24 mouse cellular contexts compared by ENCODE assay signal in the genomic region with DNA sequence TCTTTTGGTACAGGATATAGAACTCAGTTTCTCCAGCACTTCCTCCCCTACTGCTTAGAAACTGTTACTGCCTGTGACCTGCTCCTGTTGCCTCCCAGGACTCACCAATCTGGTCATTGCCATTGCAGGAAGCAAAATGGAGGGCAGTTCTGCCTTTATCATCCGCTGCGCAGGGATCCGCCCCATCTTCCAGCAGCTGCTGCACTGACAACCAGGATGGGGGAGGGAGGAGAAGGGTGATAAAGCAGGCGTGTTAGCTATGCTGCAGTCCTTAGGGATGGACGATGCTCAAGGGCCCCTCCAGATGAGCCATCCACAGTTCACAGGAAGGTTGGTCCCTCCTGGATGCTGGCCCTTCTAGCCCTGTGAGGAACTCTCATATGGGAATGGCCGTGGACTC. TPM values are rescaled to one million over a fixed set of nuclear protein-coding genes. Genes with fewer than 3 reads are reported as not detected.
DNase-seq lines count a peak whose midpoint lies in the region; ATAC-seq lines count a peak whose summit lies in the region.
"Had no signal": no experiment of that assay in that cellular context is flagged by ENCODE, and none has a peak within 500 bp of the region (broad histone marks: within the 10 kb centered on the region; RNA-seq: fewer than 3 reads in every experiment).

No protein-coding gene starts in this region.

- no peak overlapping the region for H3K9ac ChIP-seq in liver, embryonic 11.5 days (ENCODE audit: low read depth, low read length)
- H3K9ac ChIP-seq in liver, embryonic 15.5 days: no peak overlapping the region
- no peak overlapping the region for H3K9ac ChIP-seq in forebrain, embryonic 12.5 days
- H3K9ac ChIP-seq: embryonic facial prominence, embryonic 13.5 days; hindbrain, embryonic 12.5 days had no signal

- H3K9me3 ChIP-seq in liver, embryonic 11.5 days (ENCODE audit: control insufficient read depth, low read length): no peaks in the 10 kb centered on the region
- no peaks in the 10 kb centered on the region for H3K9me3 ChIP-seq in liver, embryonic 15.5 days (replicated peaks)
- H3K9me3 ChIP-seq in forebrain, embryonic 12.5 days: no peaks in the 10 kb centered on the region
- H3K9me3 ChIP-seq: embryonic facial prominence, embryonic 13.5 days; forebrain, embryonic 13.5 days; heart, embryonic 10.5 days; hindbrain, embryonic 12.5 days had no signal

- H3K4me2 ChIP-seq in liver, embryonic 11.5 days: no peak overlapping the region
- peak overlapping the region; percentile 46 for H3K4me2 ChIP-seq in liver, embryonic 15.5 days
- no peak overlapping the region for H3K4me2 ChIP-seq in forebrain, embryonic 12.5 days
- H3K4me2 ChIP-seq: embryonic facial prominence, embryonic 13.5 days; forebrain, embryonic 13.5 days; hindbrain, embryonic 12.5 days had no signal

- peak; percentile 26 for DNase-seq in spleen, adult 12 weeks (ENCODE audit: low spot score)
- DNase-seq in spleen, postnatal 14 days (ENCODE audit: low spot score in 2 of 2): no peak
- DNase-seq in liver, embryonic 11.5 days (ENCODE audit: low spot score): no peak
- DNase-seq in neural tube, embryonic 10.5 days (ENCODE audit: extremely low spot score, low spot score): no peak
- no peak for DNase-seq in heart, adult 11 months
- DNase-seq: adrenal gland, adult 2 months; adrenal gland, postnatal 25 days; cerebellum, adult 11 months; cerebellum, adult 8-10 months; cerebellum, postnatal 14 days; gastrocnemius, adult 2 months; gastrocnemius, postnatal 25 days; heart, adult 18-20 months; heart, postnatal 10 days; heart, postnatal 4 days had no signal

- 63% methylated on average over 6 of the region's 6 CpGs for WGBS in liver, embryonic 11.5 days
- 29% methylated on average over 6 of the region's 6 CpGs for WGBS in liver, embryonic 15.5 days (ENCODE audit: insufficient replicate concordance)
- WGBS in forebrain, embryonic 12.5 days: 91% methylated on average over 6 of the region's 6 CpGs

- H3K27me3 ChIP-seq in liver, embryonic 11.5 days (replicated peaks; ENCODE audit: control insufficient read depth, insufficient read depth, low read length): no peaks in the 10 kb centered on the region
- H3K27me3 ChIP-seq in liver, embryonic 15.5 days: no peaks in the 10 kb centered on the region
- H3K27me3 ChIP-seq in forebrain, embryonic 12.5 days: no peaks in the 10 kb centered on the region
- H3K27me3 ChIP-seq: embryonic facial prominence, embryonic 13.5 days; forebrain, embryonic 13.5 days; hindbrain, embryonic 12.5 days had no signal

- peak; percentile 57 for ATAC-seq in erythroblast, adult 5-6 weeks (replicated peaks; ENCODE audit: low FRiP score, poor library complexity, severe bottlenecking)
- ATAC-seq in liver, embryonic 11.5 days (replicated peaks; ENCODE audit: low FRiP score): peak; percentile 54
- peak; percentile 22 for ATAC-seq in liver, embryonic 15.5 days (ENCODE audit: insufficient read depth)
- no peak for ATAC-seq in forebrain, embryonic 12.5 days (ENCODE audit: low FRiP score)
- ATAC-seq: forebrain, embryonic 13.5 days had no signal

- no peak overlapping the region for H3K4me3 ChIP-seq in liver, embryonic 11.5 days (ENCODE audit: low read depth, low read length)
- H3K4me3 ChIP-seq in liver, embryonic 15.5 days (replicated peaks): no peak overlapping the region
- H3K4me3 ChIP-seq in forebrain, embryonic 12.5 days (replicated peaks): no peak overlapping the region
- H3K4me3 ChIP-seq: embryonic facial prominence, embryonic 13.5 days; forebrain, embryonic 13.5 days; gastrocnemius, adult 2 months; heart, embryonic 10.5 days; hindbrain, embryonic 12.5 days had no signal

- peaks cover 22% of the 10 kb centered on the region for H3K4me1 ChIP-seq in liver, embryonic 11.5 days (replicated peaks; ENCODE audit: control insufficient read depth, insufficient read depth, low read length)
- H3K4me1 ChIP-seq in liver, embryonic 15.5 days (replicated peaks): peaks cover 50% of the 10 kb centered on the region
- peaks cover 14% of the 10 kb centered on the region for H3K4me1 ChIP-seq in forebrain, embryonic 12.5 days

- H3K27ac ChIP-seq in liver, embryonic 11.5 days (ENCODE audit: low read depth, low read length): 0 out of 2 replicates have a peak overlapping the region, but pooled peaks have one; percentile 26
- peak overlapping the region; percentile 77 for H3K27ac ChIP-seq in liver, embryonic 15.5 days (replicated peaks)
- H3K27ac ChIP-seq in forebrain, embryonic 12.5 days: no peak overlapping the region
- H3K27ac ChIP-seq: embryonic facial prominence, embryonic 13.5 days; forebrain, embryonic 13.5 days; gastrocnemius, adult 2 months; heart, embryonic 10.5 days; hindbrain, embryonic 12.5 days had no signal

- peaks cover 60% of the 10 kb centered on the region for H3K36me3 ChIP-seq in liver, embryonic 11.5 days (ENCODE audit: control insufficient read depth, insufficient read depth, low read length)
- H3K36me3 ChIP-seq in liver, embryonic 15.5 days (replicated peaks): peaks cover 84% of the 10 kb centered on the region
- peaks cover 81% of the 10 kb centered on the region for H3K36me3 ChIP-seq in forebrain, embryonic 12.5 days (replicated peaks)

RNA-seq across cellular contexts. Expression of a gene that starts 4.8 kb away (rescaled TPM):
- total RNA-seq in erythroblast, adult 5-6 weeks (2015; ENCODE audit: low replicate concordance): 12.3 and 20.0 TPM in 2 replicates
- total RNA-seq in erythroblast, adult 5-6 weeks (2017; ENCODE audit: low replicate concordance): 7.5 and 11.4 TPM in 2 replicates
- polyA plus RNA-seq in liver, embryonic 11.5 days (2014; fragmentation: Nextera tagmentation; extraction: Ambion mirVana): 57.2 and 61.5 TPM in 2 replicates
- polyA plus RNA-seq in liver, embryonic 15.5 days (2015; fragmentation: Nextera tagmentation; extraction: Ambion mirVana): 47.9 and 55.1 TPM in 2 replicates
- 59.5 and 60.0 TPM in 2 replicates for polyA plus RNA-seq in forebrain, embryonic 12.5 days (2016; fragmentation: Nextera tagmentation; extraction: Ambion mirVana)

RNA-seq across cellular contexts. Expression of a gene that starts 16.2 kb away (rescaled TPM):
- total RNA-seq in erythroblast, adult 5-6 weeks (2015; ENCODE audit: low replicate concordance): not detected in 2 replicates
- not detected in 2 replicates for total RNA-seq in erythroblast, adult 5-6 weeks (2017; ENCODE audit: low replicate concordance)
- polyA plus RNA-seq in liver, embryonic 11.5 days (2014; fragmentation: Nextera tagmentation; extraction: Ambion mirVana): 0.22 and 0.34 TPM in 2 replicates
- polyA plus RNA-seq in liver, embryonic 15.5 days (2015; fragmentation: Nextera tagmentation; extraction: Ambion mirVana): 0.17 TPM in 1 of 2 replicates, not detected in the other
- polyA plus RNA-seq in forebrain, embryonic 12.5 days (2016; fragmentation: Nextera tagmentation; extraction: Ambion mirVana): not detected in 2 replicates
- total RNA-seq: ES-E14; gastrocnemius, adult 2 months; gastrocnemius, postnatal 25 days; heart, adult 18-20 months; heart, postnatal 10 days; heart, postnatal 4 days had no signal
- polyA plus RNA-seq: embryonic facial prominence, embryonic 13.5 days; forebrain, embryonic 13.5 days; heart, embryonic 14.5 days; hindbrain, embryonic 12.5 days had no signal

RNA-seq across cellular contexts. Expression of a gene that starts 17.1 kb away (rescaled TPM):
- total RNA-seq in erythroblast, adult 5-6 weeks (2015; ENCODE audit: low replicate concordance): 29.4 and 47.6 TPM in 2 replicates
- 51.3 and 56.2 TPM in 2 replicates for total RNA-seq in erythroblast, adult 5-6 weeks (2017; ENCODE audit: low replicate concordance)
- polyA plus RNA-seq in liver, embryonic 11.5 days (2014; fragmentation: Nextera tagmentation; extraction: Ambion mirVana): 257 and 291 TPM in 2 replicates
- polyA plus RNA-seq in liver, embryonic 15.5 days (2015; fragmentation: Nextera tagmentation; extraction: Ambion mirVana): 116 and 117 TPM in 2 replicates
- 209 and 216 TPM in 2 replicates for polyA plus RNA-seq in forebrain, embryonic 12.5 days (2016; fragmentation: Nextera tagmentation; extraction: Ambion mirVana)

RNA-seq across cellular contexts. Expression of a gene that starts 29.6 kb away (rescaled TPM):
- 6.5 and 8.6 TPM in 2 replicates for total RNA-seq in erythroblast, adult 5-6 weeks (2015; ENCODE audit: low replicate concordance)
- 8.2 and 20.5 TPM in 2 replicates for total RNA-seq in erythroblast, adult 5-6 weeks (2017; ENCODE audit: low replicate concordance)
- 124 and 138 TPM in 2 replicates for polyA plus RNA-seq in liver, embryonic 11.5 days (2014; fragmentation: Nextera tagmentation; extraction: Ambion mirVana)
- 118 and 121 TPM in 2 replicates for polyA plus RNA-seq in liver, embryonic 15.5 days (2015; fragmentation: Nextera tagmentation; extraction: Ambion mirVana)
- polyA plus RNA-seq in forebrain, embryonic 12.5 days (2016; fragmentation: Nextera tagmentation; extraction: Ambion mirVana): 638 and 696 TPM in 2 replicates

RNA-seq across cellular contexts. Expression of a gene that starts 50.8 kb away (rescaled TPM):
- total RNA-seq in erythroblast, adult 5-6 weeks (2015; ENCODE audit: low replicate concordance): 0.77 and 1.9 TPM in 2 replicates
- total RNA-seq in erythroblast, adult 5-6 weeks (2017; ENCODE audit: low replicate concordance): 0.68 and 0.98 TPM in 2 replicates
- 4.1 and 5.7 TPM in 2 replicates for polyA plus RNA-seq in liver, embryonic 11.5 days (2014; fragmentation: Nextera tagmentation; extraction: Ambion mirVana)
- polyA plus RNA-seq in liver, embryonic 15.5 days (2015; fragmentation: Nextera tagmentation; extraction: Ambion mirVana): 0.86 and 1.3 TPM in 2 replicates
- 8.4 and 9.5 TPM in 2 replicates for polyA plus RNA-seq in forebrain, embryonic 12.5 days (2016; fragmentation: Nextera tagmentation; extraction: Ambion mirVana)
